Mouse (Mus musculus) adrenal gland, adult 18-20 months (tissue): ENCODE measurements around the gene Cdh22. TPM values are rescaled to one million over a fixed set of nuclear protein-coding genes. Genes with fewer than 3 reads are reported as not detected.

Source experiments
- total RNA-seq, 2 experiments: library from RNA; stranded (reverse); gene quantifications; 1 replicate in 1 of 2; 2 replicates in 1 of 2; pipeline ENCODE4 v1.2.3; 2021

The Cdh22 gene
- total RNA-seq, 2 experiments from 2014 or later: 1.4 to 1.7 TPM

Other genes with a start within 250 kb of the Cdh22 start
- gene Ncoa5, start 200.0 kb downstream of the Cdh22 start, total RNA-seq: 10 to 100 TPM; 35.7 to 41.6 TPM
- gene Cd40, start 179.2 kb downstream of the Cdh22 start, total RNA-seq: 1 to 10 TPM; 1.9 to 2.2 TPM
- not detected for gene 1700025C18Rik, start 144.1 kb downstream of the Cdh22 start, total RNA-seq
- gene Slc35c2, start 53.0 kb upstream of the Cdh22 start, total RNA-seq: 10 to 100 TPM; 30.7 to 50.1 TPM
- gene Elmo2, start 91.6 kb upstream of the Cdh22 start, total RNA-seq: 10 to 100 TPM; 21.6 to 24.5 TPM
- not detected for gene Zfp663, start 133.9 kb upstream of the Cdh22 start, total RNA-seq
- gene Zfp334, start 153.4 kb upstream of the Cdh22 start, total RNA-seq: 1 to 10 TPM; 4.8 to 5.0 TPM
- under 1 TPM; 0.19 to 0.30 TPM for gene Ocstamp, start 165.6 kb upstream of the Cdh22 start, total RNA-seq
- 1 to 10 TPM; 2.3 to 3.2 TPM for gene Slc13a3, start 238.4 kb upstream of the Cdh22 start, total RNA-seq